Mouse (Mus musculus): ENCODE data around the gene Nav2.

The Nav2 gene

GRCm38 (mm10) chr7:49497426-49497892, 588.9 kb downstream of the Nav2 start:
- intact Hi-C loops (cut with DNase I) = no loop called here

- intact Hi-C loops (cut with DNase I) = no loop called here
These were observed 591.1 kb downstream of the Nav2 start for GRCm38 (mm10) chr7:49499598-49499997.

- intact Hi-C loops (cut with DNase I) = no loop called here
These were observed 592.4 kb downstream of the Nav2 start for GRCm38 (mm10) chr7:49500916-49501315.

GRCm38 (mm10) chr7:49503419-49503818, 594.9 kb downstream of the Nav2 start:
- intact Hi-C loops (cut with DNase I) = no loop called here

- intact Hi-C loops (cut with DNase I) = no loop called here
These were observed 595.4 kb downstream of the Nav2 start for GRCm38 (mm10) chr7:49503881-49504280.

- intact Hi-C loops (cut with DNase I) = no loop called here
These were observed 595.8 kb downstream of the Nav2 start for GRCm38 (mm10) chr7:49504297-49504696.

- intact Hi-C loops (cut with DNase I) = no loop called here
These were observed 596.5 kb downstream of the Nav2 start for GRCm38 (mm10) chr7:49505024-49505423.

GRCm38 (mm10) chr7:49506085-49506820, 597.7 kb downstream of the Nav2 start:
- intact Hi-C loops (cut with DNase I) = no loop called here

- intact Hi-C loops (cut with DNase I) = no loop called here
These were observed 599.5 kb downstream of the Nav2 start for GRCm38 (mm10) chr7:49507943-49508506.

- intact Hi-C loops (cut with DNase I) = no loop called here
These were observed 603.4 kb downstream of the Nav2 start for GRCm38 (mm10) chr7:49511820-49512453.

GRCm38 (mm10) chr7:49513763-49514437, 605.4 kb downstream of the Nav2 start:
- intact Hi-C loops (cut with DNase I) = no loop called here

- intact Hi-C loops (cut with DNase I) = no loop called here
These were observed 606.5 kb downstream of the Nav2 start for GRCm38 (mm10) chr7:49515012-49515411.

- intact Hi-C loops (cut with DNase I) = no loop called here
These were observed 612.0 kb downstream of the Nav2 start for GRCm38 (mm10) chr7:49520504-49520903.

GRCm38 (mm10) chr7:49521349-49521748, 612.8 kb downstream of the Nav2 start:
- intact Hi-C loops (cut with DNase I) = no loop called here

- intact Hi-C loops (cut with DNase I) = no loop called here
These were observed 613.5 kb downstream of the Nav2 start for GRCm38 (mm10) chr7:49521976-49522375.

GRCm38 (mm10) chr7:49522411-49523114, 614.0 kb downstream of the Nav2 start:
- intact Hi-C loops (cut with DNase I) = no loop called here

GRCm38 (mm10) chr7:49523115-49523445, 614.6 kb downstream of the Nav2 start:
- intact Hi-C loops (cut with DNase I) = no loop called here

GRCm38 (mm10) chr7:49523729-49524128, 615.2 kb downstream of the Nav2 start:
- intact Hi-C loops (cut with DNase I) = no loop called here

- intact Hi-C loops (cut with DNase I) = no loop called here
These were observed 617.0 kb downstream of the Nav2 start for GRCm38 (mm10) chr7:49525348-49526100.

GRCm38 (mm10) chr7:49526101-49526499, 617.6 kb downstream of the Nav2 start:
- intact Hi-C loops (cut with DNase I) = no loop called here

- intact Hi-C loops (cut with DNase I) = no loop called here
These were observed 619.0 kb downstream of the Nav2 start for GRCm38 (mm10) chr7:49527495-49527894.

All from adrenal gland (tissue).